Mouse (Mus musculus): ENCODE results near the gene Mettl9.

DNA sequence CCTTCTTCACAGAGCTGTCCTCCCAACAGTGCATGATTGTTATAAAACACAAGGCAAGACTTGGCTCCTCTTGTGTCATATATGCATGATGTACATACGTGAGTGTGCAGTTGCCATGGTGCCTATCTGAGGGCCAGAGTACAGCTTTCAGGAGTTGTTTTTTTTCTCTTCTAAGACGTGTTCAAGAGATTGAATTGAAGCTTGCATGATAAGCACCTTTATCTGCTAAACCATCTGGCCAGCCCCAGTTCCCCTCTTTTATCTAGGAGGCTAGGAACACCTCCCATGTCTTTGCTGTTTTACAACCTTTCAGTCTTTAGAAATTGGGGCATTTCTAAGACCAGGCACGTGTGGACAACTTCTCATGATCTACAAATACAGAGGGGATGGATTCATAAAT lies 77.5 kb downstream of the Mettl9 start:
- TF ChIP-seq CTCF (IDR thresholded peaks at IDR 0.05 in 2 of 3, conservative IDR thresholded peaks at IDR 0.05 in 1 of 3; ENCODE audit: control insufficient read depth in 1 of 3, insufficient read depth in 1 of 3, low read depth in 2 of 3, low read length in 3 of 3, poor library complexity in 1 of 3, severe bottlenecking in 1 of 3) = no peak
- TF ChIP-seq SMC3 (IDR thresholded peaks at IDR 0.05; ENCODE audit: low read depth, low read length) = no peak
- peak; percentile 55; the same call in 1 of the 2 replicates for TF ChIP-seq BHLHE40 (IDR thresholded peaks at IDR 0.05; ENCODE audit: borderline replicate concordance, low read depth, low read length)
- peak; percentile 66 to 75 for TF ChIP-seq EP300 (IDR thresholded peaks at IDR 0.05; ENCODE audit: low read depth in 1 of 2, low read length in 2 of 2)
- no peak for TF ChIP-seq CHD1 (IDR thresholded peaks at IDR 0.05; ENCODE audit: low read depth, low read length)
- peak; percentile 84 for TF ChIP-seq ZNF384 (IDR thresholded peaks at IDR 0.05; ENCODE audit: low read depth, low read length)
- TF ChIP-seq ZC3H11A (IDR thresholded peaks at IDR 0.05; ENCODE audit: low read depth, low read length) = no peak
- no peak for TF ChIP-seq POLR2A (IDR thresholded peaks at IDR 0.05; ENCODE audit: control insufficient read depth in 1 of 2, insufficient read depth in 1 of 2, low read depth in 1 of 2, low read length in 2 of 2, poor library complexity in 1 of 2)
- no peak for TF ChIP-seq MEF2A (IDR thresholded peaks at IDR 0.05; ENCODE audit: extremely low read depth, insufficient replicate concordance, low read depth, low read length, poor library complexity, severe bottlenecking)
- TF ChIP-seq TCF12 (IDR thresholded peaks at IDR 0.05; ENCODE audit: low read depth, low read length) = peak; percentile 84
- no peak for TF ChIP-seq HCFC1 (IDR thresholded peaks at IDR 0.05; ENCODE audit: low read depth, low read length)

All from MEL (cell line).